Mouse (Mus musculus): Measurements from ENCODE around the gene Abca14.
"Not testable (repeated sequence)": the region's sequence is repeated elsewhere in the genome, so short reads cannot be mapped to it uniquely, and the experiment has no call there.

Abca14 gene

GRCm38 (mm10) chr7:120201771-120202170 lies 2.0 kb upstream of the Abca14 start, which contains the start of gene Crym:
TSS of gene Crym (minus strand) at chr7:120202111.
- DNase-seq (ENCODE audit: low spot score), result peak; percentile 31

GRCm38 (mm10) chr7:120205989-120206388 lies 2.2 kb downstream of the Abca14 start:
- DNase-seq (ENCODE audit: low spot score), result no peak

GRCm38 (mm10) chr7:120228541-120228940 lies 24.8 kb downstream of the Abca14 start:
- DNase-seq (ENCODE audit: low spot score), result no peak

GRCm38 (mm10) chr7:120241092-120241491 lies 37.3 kb downstream of the Abca14 start:
- peak; percentile 18 for DNase-seq (ENCODE audit: low spot score)

- DNase-seq (ENCODE audit: low spot score), result no peak
Measured at GRCm38 (mm10) chr7:120271135-120271991, 67.6 kb downstream of the Abca14 start.

GRCm38 (mm10) chr7:120272110-120272509 lies 68.3 kb downstream of the Abca14 start:
- DNase-seq (ENCODE audit: low spot score), result no peak

- no peak for DNase-seq (ENCODE audit: low spot score)
Measured at GRCm38 (mm10) chr7:120285286-120285685, 81.5 kb downstream of the Abca14 start.

GRCm38 (mm10) chr7:120316086-120316485 lies 112.3 kb downstream of the Abca14 start:
- DNase-seq (ENCODE audit: low spot score), result no peak

GRCm38 (mm10) chr7:120322963-120323362 lies 119.2 kb downstream of the Abca14 start:
- peak; percentile 6 for DNase-seq (ENCODE audit: low spot score)

GRCm38 (mm10) chr7:120325911-120326310 lies 122.2 kb downstream of the Abca14 start:
- not testable (repeated sequence) for DNase-seq (ENCODE audit: low spot score)

GRCm38 (mm10) chr7:120327220-120328073 lies 123.7 kb downstream of the Abca14 start:
- DNase-seq (ENCODE audit: low spot score), result peak; percentile 68

- DNase-seq (ENCODE audit: low spot score), result no peak
Measured at GRCm38 (mm10) chr7:120328087-120328793, 124.5 kb downstream of the Abca14 start, which contains the start of gene Abca15. TSS of gene Abca15 (plus strand) at chr7:120328670.

- DNase-seq (ENCODE audit: low spot score), result peak; percentile 66
Measured at GRCm38 (mm10) chr7:120361159-120361558, 157.4 kb downstream of the Abca14 start.
